Mouse (Mus musculus): Measurements from ENCODE around the gene Nppa.
"Not testable (repeated sequence)": the region's sequence is repeated elsewhere in the genome, so short reads cannot be mapped to it uniquely, and the experiment has no call there.

Nppa gene

DNA sequence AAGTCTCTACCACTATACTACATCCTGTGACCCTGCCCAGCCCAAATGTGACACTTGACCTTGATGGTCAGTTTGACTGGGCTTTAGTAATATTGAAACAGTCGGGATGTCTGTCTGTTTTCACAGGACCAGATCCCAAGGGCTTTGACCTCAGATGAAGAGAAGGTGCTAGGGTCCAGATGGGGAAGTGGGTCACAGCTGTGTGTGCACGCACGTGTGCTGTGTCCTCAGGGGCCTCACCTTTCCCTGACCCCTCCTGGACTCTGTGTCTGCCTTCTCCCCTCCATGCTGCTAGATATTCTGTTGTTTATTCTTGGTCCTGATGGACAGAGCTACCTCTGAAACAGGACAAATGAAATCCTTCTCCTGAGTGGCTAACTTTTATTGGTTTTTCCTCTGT is 10.8 kb downstream of the Nppa start:
- no peak for DNase-seq (ENCODE audit: low spot score in 2 of 2)

DNA sequence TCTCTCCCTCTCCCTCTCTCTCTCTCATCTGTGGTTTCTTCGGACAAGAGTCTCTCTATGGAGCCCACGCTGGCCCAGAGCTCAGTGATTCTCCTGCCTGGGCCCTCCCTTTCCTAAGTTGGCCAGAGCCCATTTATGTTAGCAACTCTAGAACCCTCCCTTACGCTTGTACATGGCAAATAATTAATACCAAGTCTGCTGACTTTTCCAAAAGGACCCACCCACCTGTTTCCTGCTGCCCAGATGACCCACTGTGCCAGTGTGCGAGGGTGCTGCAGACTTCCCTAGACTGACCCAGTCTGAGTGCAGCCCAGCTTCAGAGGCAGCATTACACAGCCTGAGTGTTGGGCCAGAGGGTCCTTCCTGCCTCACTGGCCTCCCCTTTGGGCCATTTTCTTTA is 11.7 kb downstream of the Nppa start:
- no peak for DNase-seq (ENCODE audit: low spot score in 2 of 2)

- no peak for DNase-seq (ENCODE audit: low spot score in 2 of 2)
These were observed 14.9 kb downstream of the Nppa start for GRCm38 (mm10) chr4:148015418-148015817.

DNA sequence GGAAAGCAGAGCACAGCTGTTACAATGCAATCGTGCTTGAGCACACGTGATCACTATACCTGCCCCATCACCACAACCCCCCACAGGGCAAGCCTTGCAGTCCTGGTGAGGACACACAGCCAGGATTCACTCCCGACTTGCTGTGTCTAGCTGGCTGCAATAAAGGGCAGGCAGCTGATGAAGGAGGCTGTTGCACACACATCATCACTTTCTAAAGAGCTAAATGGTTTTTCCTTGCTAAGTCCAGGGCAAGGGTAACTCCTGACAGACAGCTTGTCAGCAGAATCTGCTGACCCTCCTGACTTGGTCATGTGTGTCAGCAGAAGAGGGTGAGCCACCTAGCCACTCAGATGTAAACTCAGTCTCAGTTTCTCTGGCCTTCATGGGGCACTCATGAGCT is 16.5 kb downstream of the Nppa start:
- DNase-seq (ENCODE audit: low spot score in 2 of 2) = no peak

DNA sequence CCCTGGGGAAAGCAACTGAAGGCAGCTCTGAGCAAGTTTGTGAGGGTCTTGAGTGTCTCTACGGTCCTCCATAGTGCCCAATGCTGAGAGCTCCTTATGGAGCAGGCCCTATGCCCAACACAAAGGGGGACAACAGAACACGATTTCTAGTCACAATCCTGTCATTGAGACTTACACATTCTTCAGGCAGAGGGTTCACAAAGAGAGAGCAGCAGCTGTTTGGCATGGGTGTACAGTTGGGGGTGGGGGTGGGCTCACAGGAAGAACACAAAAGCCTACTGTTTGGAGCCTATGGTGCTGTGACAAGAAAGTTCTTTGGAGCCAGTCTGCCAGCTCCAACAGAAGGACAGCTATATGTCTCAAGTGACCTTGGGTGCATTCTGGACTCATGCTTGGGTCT is 17.9 kb downstream of the Nppa start:
- no peak for DNase-seq (ENCODE audit: low spot score in 2 of 2)

GRCm38 (mm10) chr4:148024003-148024402 is 23.5 kb downstream of the Nppa start:
- no peak for DNase-seq (ENCODE audit: low spot score in 2 of 2)

- no peak for DNase-seq (ENCODE audit: low spot score in 2 of 2)
These were observed 28.8 kb downstream of the Nppa start for GRCm38 (mm10) chr4:148029297-148029696.

DNA sequence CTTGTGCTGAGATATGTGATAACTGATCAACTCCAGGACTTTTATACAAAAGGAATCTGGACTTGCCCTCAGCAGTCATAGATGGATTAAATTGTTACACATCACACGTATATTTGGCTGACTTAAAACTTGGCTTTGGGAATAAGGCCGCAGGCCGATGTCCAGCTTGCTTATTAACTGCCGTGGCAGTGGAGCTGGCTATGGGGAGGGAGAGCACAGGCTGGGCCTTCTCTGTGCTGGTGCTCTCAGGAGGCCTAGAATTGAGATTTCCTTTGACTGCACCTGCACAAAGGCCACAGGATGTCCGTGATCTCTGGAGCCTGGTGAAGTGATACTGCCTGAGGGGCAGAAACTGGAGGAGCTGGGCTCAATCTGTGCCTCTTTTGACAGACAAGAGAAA is 30.0 kb downstream of the Nppa start:
- DNase-seq (ENCODE audit: low spot score in 2 of 2) = no peak

DNA sequence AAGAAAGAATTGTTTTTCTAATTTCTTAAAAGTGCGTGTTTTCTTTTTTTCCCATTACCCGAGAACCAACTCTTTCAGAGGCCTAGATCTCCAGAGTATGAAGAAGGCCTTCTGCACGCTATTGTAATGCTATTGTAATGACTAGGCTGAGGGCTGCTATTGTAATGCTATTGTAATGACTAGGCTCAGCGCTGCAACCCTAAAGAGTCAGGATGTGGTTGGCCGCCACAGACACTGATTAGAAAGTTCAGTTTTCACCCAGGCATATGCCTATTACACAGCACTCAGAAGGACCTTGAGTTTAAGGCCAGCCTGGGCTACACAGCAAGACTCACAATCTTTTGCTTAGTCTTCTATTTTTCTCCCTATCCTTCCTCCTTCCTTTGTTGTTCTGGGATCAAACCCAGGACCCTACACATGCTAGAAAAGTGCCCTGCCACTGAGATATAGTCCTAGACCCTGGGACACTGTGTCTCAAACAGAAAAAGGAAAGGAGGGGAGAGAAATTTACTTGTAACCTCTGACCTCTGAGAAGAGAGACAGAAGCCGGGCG is 33.4 kb downstream of the Nppa start:
- DNase-seq (ENCODE audit: low spot score in 2 of 2) = no peak

DNA sequence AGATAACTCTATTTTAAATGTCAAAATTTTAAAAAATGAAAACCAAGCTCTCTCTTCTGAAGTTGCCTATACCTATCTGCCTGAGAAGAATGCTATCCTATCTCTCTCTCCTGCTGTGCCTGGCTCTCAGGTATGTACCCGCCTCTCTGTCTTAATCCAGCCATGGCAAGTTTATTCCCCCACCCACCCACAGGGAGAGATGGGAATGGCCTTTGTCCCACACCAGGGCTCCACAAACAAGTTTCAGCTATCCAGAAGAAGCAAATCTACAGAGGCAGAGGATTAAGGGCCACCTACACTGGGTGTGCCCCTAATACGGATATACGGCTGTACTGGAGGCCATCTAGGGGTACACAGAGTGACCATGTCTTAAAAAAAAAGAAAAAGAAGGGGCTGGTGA is 34.9 kb downstream of the Nppa start:
- DNase-seq (ENCODE audit: low spot score in 2 of 2) = no peak

- DNase-seq (ENCODE audit: low spot score in 2 of 2) = no peak
These were observed 37.6 kb downstream of the Nppa start for GRCm38 (mm10) chr4:148038079-148038599.

DNA sequence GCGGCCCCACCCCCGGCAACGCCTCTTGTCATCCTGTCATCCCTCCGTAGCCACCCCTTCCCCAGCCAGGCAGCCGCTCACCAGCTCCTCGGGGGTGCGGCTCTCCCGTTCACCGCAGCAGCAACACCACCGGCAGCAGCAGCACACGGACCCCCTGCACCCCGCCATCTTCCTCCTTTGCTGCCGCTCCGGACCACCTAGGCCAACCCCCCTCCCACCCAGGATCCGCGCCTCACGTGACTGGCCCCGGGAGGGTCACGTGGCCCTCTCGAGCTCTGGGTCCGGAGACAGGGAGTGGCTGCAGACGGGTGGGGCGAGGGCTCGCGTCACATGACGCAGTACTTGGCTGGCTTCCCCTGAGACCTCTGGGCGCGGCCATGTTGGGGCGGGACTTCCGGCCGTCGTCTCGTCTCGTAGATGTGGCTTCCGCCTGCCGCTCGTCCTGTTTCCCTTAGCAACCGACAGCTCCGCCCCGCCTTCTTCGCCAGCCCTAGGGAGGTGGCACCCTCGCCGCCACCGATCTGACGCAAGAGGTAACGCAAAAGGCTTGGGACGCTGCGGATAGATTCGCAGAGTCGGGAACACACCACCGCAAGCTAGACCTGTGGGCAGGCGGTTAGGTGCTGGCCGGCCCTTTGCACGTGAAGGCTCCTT is 38.2 kb downstream of the Nppa start, which contains the start of the genes Clcn6 and Mthfr:
Gene Clcn6, minus strand, starts transcription at position 222 of the 654 bp plus-strand sequence.
Gene Mthfr, plus strand, starts transcription at position 478 of the 654 bp plus-strand sequence.
- DNase-seq (ENCODE audit: low spot score in 2 of 2) = peak; percentile 98 to 99

GRCm38 (mm10) chr4:148039254-148040028 is 38.9 kb downstream of the Nppa start:
- DNase-seq (ENCODE audit: low spot score in 2 of 2) = peak in 1 of 2 experiments; percentile 16

- no peak for DNase-seq (ENCODE audit: low spot score in 2 of 2)
These were observed 39.7 kb downstream of the Nppa start for GRCm38 (mm10) chr4:148040029-148040830.

DNA sequence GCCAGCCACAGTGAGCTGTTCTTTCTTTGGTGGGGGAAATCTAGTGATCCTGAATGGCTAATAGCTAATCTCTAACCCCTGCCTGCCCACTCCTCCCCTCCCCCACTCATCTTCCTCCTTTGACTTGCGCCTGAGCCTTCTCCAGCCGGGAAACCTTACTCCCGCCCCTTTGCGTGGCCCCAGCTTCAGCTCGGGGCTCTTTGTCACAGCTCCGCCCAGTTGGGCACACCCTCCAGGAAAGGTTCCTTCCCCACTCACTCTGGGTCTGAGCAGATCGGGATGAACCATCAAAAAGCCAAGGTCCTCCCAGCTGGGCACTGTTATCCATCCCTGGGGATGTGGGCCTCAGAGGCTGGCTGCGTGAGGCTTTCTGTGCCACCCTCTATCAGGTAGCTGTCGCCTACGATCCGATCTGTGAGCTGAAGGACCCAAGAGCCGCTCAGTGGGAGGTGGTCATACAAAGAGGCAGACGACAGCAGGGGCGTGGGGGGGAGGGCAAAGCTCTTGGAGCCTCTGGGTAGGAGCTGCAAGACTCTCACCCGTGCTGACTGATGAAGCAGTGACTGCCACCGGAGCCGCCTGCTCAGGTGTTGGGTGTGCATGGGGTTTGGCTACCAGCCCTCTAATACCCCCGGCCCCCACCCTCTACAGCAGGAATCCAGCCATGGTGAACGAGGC is 40.5 kb downstream of the Nppa start:
- DNase-seq (ENCODE audit: low spot score in 2 of 2) = peak; percentile 12 to 28

- peak; percentile 37 to 47 for DNase-seq (ENCODE audit: low spot score in 2 of 2)
These were observed 41.2 kb downstream of the Nppa start for GRCm38 (mm10) chr4:148041611-148042191.

DNA sequence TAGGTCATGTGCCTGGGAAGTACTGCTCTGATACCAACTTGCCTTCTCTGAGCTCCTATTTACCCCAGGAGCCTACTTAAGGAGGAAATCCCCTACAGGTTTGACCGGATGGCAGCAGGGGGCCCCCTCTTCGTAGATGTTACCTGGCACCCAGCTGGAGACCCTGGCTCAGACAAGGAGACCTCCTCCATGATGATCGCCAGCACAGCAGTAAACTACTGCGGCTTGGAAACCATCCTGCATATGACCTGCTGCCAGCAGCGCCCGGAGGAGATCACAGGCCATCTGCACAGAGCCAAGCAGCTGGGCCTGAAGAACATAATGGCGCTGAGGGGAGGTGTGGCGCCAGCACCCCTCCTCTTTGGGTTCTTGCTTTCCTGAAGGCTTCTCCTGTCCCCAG is 42.8 kb downstream of the Nppa start:
- not testable (repeated sequence) for DNase-seq (ENCODE audit: low spot score in 2 of 2)

GRCm38 (mm10) chr4:148044113-148044512 is 43.6 kb downstream of the Nppa start:
- no peak for DNase-seq (ENCODE audit: low spot score in 2 of 2)

GRCm38 (mm10) chr4:148046450-148047031 is 46.0 kb downstream of the Nppa start:
- no peak for DNase-seq (ENCODE audit: low spot score in 2 of 2)

DNA sequence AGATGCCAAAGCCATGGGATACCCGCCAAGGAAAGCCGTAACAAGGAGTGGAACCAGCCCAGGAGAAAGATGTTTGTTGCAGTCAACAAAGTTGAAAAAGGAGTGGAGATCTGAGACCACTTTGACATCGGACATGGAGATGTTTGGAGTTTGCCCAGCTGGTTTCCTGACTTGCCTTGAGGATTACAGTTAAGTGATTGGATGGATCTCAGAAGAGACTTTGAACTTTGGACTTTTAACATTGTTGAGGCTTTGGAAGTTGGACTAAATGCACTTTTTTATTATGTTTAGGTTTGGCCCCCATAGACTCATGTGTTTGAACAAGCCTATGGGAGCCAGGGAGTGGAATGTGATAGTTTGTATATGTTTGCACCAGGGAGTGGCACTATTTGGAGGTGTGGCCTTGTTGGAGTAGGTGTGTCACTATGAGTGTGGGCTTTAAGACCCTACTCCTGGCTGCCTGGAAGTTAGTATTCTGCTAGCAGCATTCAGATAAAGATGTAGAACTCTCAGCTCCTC is 49.9 kb downstream of the Nppa start:
- not testable (repeated sequence) for DNase-seq (ENCODE audit: low spot score in 2 of 2)

All from thymus, postnatal 10 days (tissue).